Mouse (Mus musculus) cortical plate, adult 2 months (tissue): ENCODE data around the gene Ndufc2.

Source experiments
- CTCF ChIP-seq: fragments of 200-500 bp; IDR thresholded peaks from 2 replicates; pipeline ENCODE4 v1.5.1; 2011; ENCODE audit warnings: mild to moderate bottlenecking, control low read depth, low read length; ENCODE audit not compliant: insufficient read depth; ENCODE audit errors: extremely low read depth
- POLR2A ChIP-seq: fragments of 200-500 bp; IDR thresholded peaks from 2 replicates; pipeline ENCODE4 v1.6.1; 2011; ENCODE audit warnings: mild to moderate bottlenecking, low read length, control low read depth; ENCODE audit not compliant: insufficient read depth; ENCODE audit errors: extremely low read depth

DNA sequence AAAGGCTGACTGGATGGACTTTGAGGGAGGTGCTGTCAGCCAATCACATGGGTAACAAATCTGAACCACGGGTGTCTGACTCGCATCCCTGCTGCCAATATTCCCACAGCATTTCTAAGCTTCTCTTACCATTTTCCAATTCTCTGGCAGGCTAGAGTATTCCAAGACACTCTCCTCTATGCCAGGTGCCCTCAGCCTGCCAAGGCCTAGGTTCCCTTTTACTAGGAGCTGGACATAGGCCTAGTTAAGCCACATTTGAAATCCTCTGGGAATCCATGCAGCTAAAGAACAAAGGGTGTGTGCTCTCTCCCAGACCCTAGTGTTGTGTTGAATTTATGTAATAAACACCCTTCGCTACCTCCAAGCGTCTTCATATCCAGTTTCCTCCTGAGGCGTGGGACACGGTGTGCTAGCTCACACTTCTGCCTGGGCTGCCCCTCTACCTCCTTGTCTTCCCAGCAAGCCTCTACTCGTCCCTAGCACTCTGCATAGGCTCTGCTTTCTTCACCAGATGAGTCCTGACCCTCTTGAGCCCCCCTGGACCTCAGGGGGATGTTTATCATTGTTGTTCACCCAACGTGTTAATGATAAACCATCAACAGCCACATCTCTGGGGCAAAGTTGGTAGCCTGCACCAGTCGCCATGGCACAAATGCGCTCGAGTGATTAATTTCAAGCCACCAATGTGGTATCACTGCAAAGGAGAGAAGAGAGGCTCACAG, 47.9 kb upstream of the Ndufc2 start:
- TF ChIP-seq CTCF, result no peak
- no peak for TF ChIP-seq POLR2A
